Mouse (Mus musculus): Measurements from ENCODE around the gene Dusp19. TPM values are rescaled to one million over a fixed set of nuclear protein-coding genes. Genes with fewer than 3 reads are reported as not detected.

Gene Dusp19
- polyA plus RNA-seq, 2 experiments: 15.0 to 19.1 TPM

DNA sequence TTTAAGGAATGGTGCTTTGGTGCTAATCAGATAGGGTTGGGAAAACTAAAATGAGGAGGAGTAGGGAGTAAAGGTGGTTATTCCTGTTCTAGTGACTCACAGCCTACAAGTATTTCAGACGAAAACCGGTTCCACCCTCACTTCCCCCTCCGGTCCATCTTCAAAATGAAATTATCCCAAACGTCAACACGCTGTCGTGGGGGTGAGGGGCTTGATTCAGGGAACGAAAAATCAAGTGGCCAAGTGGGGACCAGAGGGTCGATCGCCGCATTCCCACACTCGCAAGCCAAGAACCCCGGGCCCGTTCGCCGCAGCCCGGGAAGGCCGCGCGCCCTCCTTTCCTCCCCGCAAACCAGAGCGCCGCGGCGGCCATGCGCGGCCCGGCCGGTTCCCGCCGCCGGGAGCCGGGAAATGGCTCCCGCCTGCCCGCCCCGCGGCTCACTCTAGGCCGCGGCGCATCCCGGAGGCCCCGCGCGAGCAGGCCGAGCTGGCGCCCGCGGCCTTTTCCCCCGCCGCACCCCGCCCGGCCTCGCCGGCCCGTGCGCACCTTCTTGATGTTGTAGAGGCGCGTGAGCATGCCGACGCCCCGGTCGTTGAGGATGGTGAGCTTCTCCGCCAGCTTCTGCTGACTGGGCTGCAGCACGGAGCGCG lies 36.4 kb upstream of the Dusp19 start:
- H3K4me3 ChIP-seq (replicated peaks; ENCODE audit: low read length): peak overlapping the region; percentile 90
- no peaks in the 10 kb centered on the region for H3K36me3 ChIP-seq (ENCODE audit: control insufficient read depth, insufficient read depth, low read length)
- no peaks in the 10 kb centered on the region for H3K9me3 ChIP-seq (ENCODE audit: control insufficient read depth, low read length)
- DNase-seq (ENCODE audit: low spot score) (peak; percentile 50), ATAC-seq (ENCODE audit: low FRiP score, low read depth) (peak; percentile 69)
- TF ChIP-seq POLR2A (IDR thresholded peaks at IDR 0.05; ENCODE audit: borderline replicate concordance, extremely low read depth, insufficient read depth, insufficient read length): no peak
- H3K27ac ChIP-seq (replicated peaks; ENCODE audit: low read depth, low read length): peak overlapping the region; percentile 97
- peak overlapping the region; percentile 49 for H3K4me2 ChIP-seq (replicated peaks; ENCODE audit: low read depth, low read length, severe bottlenecking)
- no peaks in the 10 kb centered on the region for H3K27me3 ChIP-seq (ENCODE audit: control insufficient read depth, insufficient read depth, low read length)
- WGBS: 0% methylated on average over 20 of the region's 65 CpGs
- H3K4me1 ChIP-seq (ENCODE audit: control insufficient read depth, insufficient read depth, low read length): peaks cover 11% of the 10 kb centered on the region
- peak overlapping the region; percentile 97 for H3K9ac ChIP-seq (ENCODE audit: low read depth, low read length, severe bottlenecking)

DNA sequence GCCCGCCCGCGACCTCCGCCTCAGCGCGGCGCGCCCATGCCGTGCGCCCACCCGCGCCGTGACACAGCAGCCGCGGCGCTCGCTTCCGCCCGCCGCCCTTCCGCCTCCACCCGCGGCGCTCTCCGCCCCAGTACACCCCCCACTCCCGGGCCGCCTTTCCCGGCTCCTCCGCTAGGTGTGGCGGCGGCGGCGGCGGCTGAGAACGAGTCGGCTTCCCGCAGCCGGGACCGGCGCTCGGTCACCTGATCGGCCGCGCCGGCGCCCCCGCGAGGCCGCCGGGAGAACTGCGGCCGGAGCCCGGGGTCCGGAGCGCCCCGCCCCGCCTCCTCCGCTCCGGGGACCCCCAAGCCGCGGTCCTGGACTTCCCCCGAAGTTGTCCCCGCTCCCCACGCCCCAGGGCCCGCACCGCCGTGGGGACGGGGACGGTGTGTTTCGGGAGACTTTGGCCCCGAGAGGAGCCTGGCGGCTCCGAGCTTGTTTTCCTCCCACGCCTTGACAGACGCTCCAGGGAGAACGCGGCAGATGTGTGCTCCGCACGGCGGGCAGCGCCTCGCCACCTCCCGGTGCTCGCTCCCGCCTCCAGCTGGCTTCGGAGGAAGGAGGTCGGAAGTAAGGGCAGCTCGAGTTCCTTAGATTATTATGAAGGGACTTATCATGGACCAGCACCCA lies 35.7 kb upstream of the Dusp19 start, which contains the start of gene Nckap1:
Nckap1 (minus strand) TSS at position 338 of the 669 bp plus-strand sequence.
- H3K4me1 ChIP-seq (ENCODE audit: control insufficient read depth, insufficient read depth, low read length): peaks cover 11% of the 10 kb centered on the region
- peak within 1 kb of the TSS; percentile 49 for H3K4me2 ChIP-seq (replicated peaks; ENCODE audit: low read depth, low read length, severe bottlenecking)
- H3K9me3 ChIP-seq (ENCODE audit: control insufficient read depth, low read length): no peaks in the 10 kb centered on the region
- 0 out of 2 replicates have a peak, but pooled peaks have one; percentile 37 for TF ChIP-seq POLR2A (IDR thresholded peaks at IDR 0.05; ENCODE audit: borderline replicate concordance, extremely low read depth, insufficient read depth, insufficient read length)
- H3K36me3 ChIP-seq (ENCODE audit: control insufficient read depth, insufficient read depth, low read length): no peaks in the 10 kb centered on the region
- peak within 1 kb of the TSS; percentile 97 for H3K9ac ChIP-seq (ENCODE audit: low read depth, low read length, severe bottlenecking)
- ATAC-seq (ENCODE audit: low FRiP score, low read depth) (peak; percentile 94), DNase-seq (ENCODE audit: low spot score) (peak; percentile 72)
- 1% methylated on average over 47 of the region's 88 CpGs for WGBS
- no peaks in the 10 kb centered on the region for H3K27me3 ChIP-seq (ENCODE audit: control insufficient read depth, insufficient read depth, low read length)
- peak within 1 kb of the TSS; percentile 97 for H3K27ac ChIP-seq (replicated peaks; ENCODE audit: low read depth, low read length)
- peak within 1 kb of the TSS; percentile 90 for H3K4me3 ChIP-seq (replicated peaks; ENCODE audit: low read length)

DNA sequence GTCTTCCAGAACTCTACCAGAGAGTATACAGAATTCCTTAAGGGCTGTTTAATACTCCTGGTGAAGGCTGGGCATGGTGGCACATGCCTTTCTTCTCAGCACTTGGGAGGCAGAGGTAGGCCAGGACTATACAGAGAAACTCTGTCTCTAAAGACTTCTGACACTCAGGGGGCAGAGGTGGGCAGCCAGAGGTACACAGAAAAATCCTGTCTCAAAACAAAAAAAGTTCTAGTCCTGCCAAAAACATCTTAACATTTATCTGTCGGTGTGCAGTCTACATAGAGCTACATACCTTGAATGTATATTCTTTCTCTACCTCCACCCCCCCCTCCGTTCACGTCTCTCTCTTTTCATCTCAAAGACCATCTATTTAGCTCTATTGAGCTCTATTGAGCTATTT lies 34.5 kb upstream of the Dusp19 start:
- Histone ChIP-seq H3K9ac (ENCODE audit: low read depth, low read length, severe bottlenecking) (no peak overlapping the region), H3K36me3 (ENCODE audit: control insufficient read depth, insufficient read depth, low read length) (no peaks in the 10 kb centered on the region), H3K9me3 (ENCODE audit: control insufficient read depth, low read length) (no peaks in the 10 kb centered on the region), H3K27me3 (ENCODE audit: control insufficient read depth, insufficient read depth, low read length) (no peaks in the 10 kb centered on the region), H3K4me3 (replicated peaks; ENCODE audit: low read length) (no peak overlapping the region), H3K4me2 (replicated peaks; ENCODE audit: low read depth, low read length, severe bottlenecking) (no peak overlapping the region), H3K27ac (replicated peaks; ENCODE audit: low read depth, low read length) (no peak overlapping the region), H3K4me1 (ENCODE audit: control insufficient read depth, insufficient read depth, low read length) (peaks cover 11% of the 10 kb centered on the region)
- WGBS: 85% methylated on average over 3 of the region's 3 CpGs
- no peak for DNase-seq (ENCODE audit: low spot score)
- no peak for TF ChIP-seq POLR2A (IDR thresholded peaks at IDR 0.05; ENCODE audit: borderline replicate concordance, extremely low read depth, insufficient read depth, insufficient read length)
- no peak for ATAC-seq (ENCODE audit: low FRiP score, low read depth)

DNA sequence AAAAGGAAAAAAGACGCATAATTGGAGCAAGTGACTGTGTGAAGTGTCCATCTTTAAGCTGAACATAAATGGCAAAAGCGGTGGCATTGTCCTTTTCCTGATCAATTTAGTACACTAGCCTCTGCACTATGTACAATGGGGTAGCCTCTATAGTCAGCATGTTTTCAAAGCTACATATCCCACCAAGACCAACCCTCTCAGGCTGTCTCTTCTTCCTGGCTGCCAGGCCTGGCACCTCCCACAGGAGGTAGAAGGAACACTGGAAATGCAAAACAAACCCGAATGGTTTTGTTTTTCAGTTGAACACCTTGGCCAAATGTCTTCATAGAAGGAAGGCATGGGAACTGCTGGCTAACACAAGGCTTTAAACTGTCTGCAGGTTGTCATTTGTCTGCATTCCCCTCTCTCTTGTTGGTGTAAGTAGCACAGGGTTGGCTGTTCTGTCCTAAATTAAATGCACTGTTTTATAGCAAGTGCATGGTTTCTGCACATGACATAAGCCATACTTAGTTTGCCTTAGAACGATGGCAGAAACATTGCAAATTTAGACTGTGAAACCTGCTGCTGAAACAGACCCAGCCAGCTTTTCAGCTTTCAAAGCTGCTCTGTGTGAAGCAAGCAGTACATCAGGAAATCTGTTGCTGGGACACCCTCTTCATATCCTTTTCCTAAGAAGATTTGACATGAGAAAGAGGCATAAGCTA lies 22.5 kb upstream of the Dusp19 start:
- no peak for TF ChIP-seq POLR2A (IDR thresholded peaks at IDR 0.05; ENCODE audit: borderline replicate concordance, extremely low read depth, insufficient read depth, insufficient read length)
- no peaks in the 10 kb centered on the region for H3K4me1 ChIP-seq (ENCODE audit: control insufficient read depth, insufficient read depth, low read length)
- no peak overlapping the region for H3K4me2 ChIP-seq (replicated peaks; ENCODE audit: low read depth, low read length, severe bottlenecking)
- no peaks in the 10 kb centered on the region for H3K27me3 ChIP-seq (ENCODE audit: control insufficient read depth, insufficient read depth, low read length)
- no peak for DNase-seq (ENCODE audit: low spot score)
- no peaks in the 10 kb centered on the region for H3K36me3 ChIP-seq (ENCODE audit: control insufficient read depth, insufficient read depth, low read length)
- H3K9ac ChIP-seq (ENCODE audit: low read depth, low read length, severe bottlenecking): no peak overlapping the region
- 59% methylated on average over 4 of the region's 4 CpGs for WGBS
- H3K4me3 ChIP-seq (replicated peaks; ENCODE audit: low read length): no peak overlapping the region
- H3K9me3 ChIP-seq (ENCODE audit: control insufficient read depth, low read length): no peaks in the 10 kb centered on the region
- H3K27ac ChIP-seq (replicated peaks; ENCODE audit: low read depth, low read length): no peak overlapping the region
- no peak for ATAC-seq (ENCODE audit: low FRiP score, low read depth)

DNA sequence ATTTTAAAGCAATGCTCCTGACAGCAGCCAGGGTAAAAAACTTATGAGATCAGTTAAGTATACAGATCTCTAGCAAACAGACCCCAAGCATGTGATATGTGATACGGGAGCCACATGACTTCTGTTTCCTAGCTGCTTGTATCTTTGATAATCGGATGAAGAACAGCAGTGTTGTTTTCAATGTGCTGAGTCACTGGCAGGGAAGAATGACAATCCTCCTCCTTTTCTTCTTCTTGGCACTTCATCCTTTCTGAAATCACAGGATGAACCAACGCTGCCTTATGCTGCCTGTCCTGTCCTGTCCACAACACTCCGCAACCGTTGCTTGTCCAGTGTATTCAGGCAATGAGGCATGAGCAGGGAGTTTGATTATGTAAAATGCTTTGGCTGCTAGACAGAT lies 19.9 kb upstream of the Dusp19 start:
- Histone ChIP-seq H3K4me3 (replicated peaks; ENCODE audit: low read length) (no peak overlapping the region), H3K9ac (ENCODE audit: low read depth, low read length, severe bottlenecking) (no peak overlapping the region), H3K4me2 (replicated peaks; ENCODE audit: low read depth, low read length, severe bottlenecking) (no peak overlapping the region), H3K36me3 (ENCODE audit: control insufficient read depth, insufficient read depth, low read length) (no peaks in the 10 kb centered on the region), H3K27me3 (ENCODE audit: control insufficient read depth, insufficient read depth, low read length) (no peaks in the 10 kb centered on the region), H3K4me1 (ENCODE audit: control insufficient read depth, insufficient read depth, low read length) (no peaks in the 10 kb centered on the region), H3K9me3 (ENCODE audit: control insufficient read depth, low read length) (no peaks in the 10 kb centered on the region), H3K27ac (replicated peaks; ENCODE audit: low read depth, low read length) (no peak overlapping the region)
- 79% methylated on average over 5 of the region's 5 CpGs for WGBS
- DNase-seq (ENCODE audit: low spot score) (no peak), ATAC-seq (ENCODE audit: low FRiP score, low read depth) (no peak)
- no peak for TF ChIP-seq POLR2A (IDR thresholded peaks at IDR 0.05; ENCODE audit: borderline replicate concordance, extremely low read depth, insufficient read depth, insufficient read length)

Data from limb, embryonic 14.5 days (tissue).